ENCODE assay signal across 15 mouse cellular contexts in genomic region chr14:93826042-93826462, GRCm38 (mm10).
A peak's percentile ranks its signal among the peaks of the same experiment; 100 is the strongest.
DNase-seq lines count a peak whose midpoint lies in the region; ATAC-seq lines count a peak whose summit lies in the region.
"Had no signal": no experiment of that assay in that cellular context is flagged by ENCODE, and none has a peak within 500 bp of the region (broad histone marks: within the 10 kb centered on the region; RNA-seq: fewer than 3 reads in every experiment).

No protein-coding gene starts in this region.

- H3K27ac ChIP-seq in forebrain, embryonic 12.5 days: no peak overlapping the region
- no peak overlapping the region for H3K27ac ChIP-seq in forebrain, embryonic 10.5 days
- peak overlapping the region; percentile 47; the same call in 1 of the 2 replicates for H3K27ac ChIP-seq in midbrain, embryonic 13.5 days
- H3K27ac ChIP-seq: heart, embryonic 13.5 days; liver, embryonic 13.5 days; stomach, embryonic 15.5 days had no signal

- 27% methylated on average over 6 of the region's 6 CpGs for WGBS in forebrain, embryonic 12.5 days
- WGBS in forebrain, embryonic 10.5 days: 55% methylated on average over 6 of the region's 6 CpGs
- 22% methylated on average over 6 of the region's 6 CpGs for WGBS in midbrain, embryonic 13.5 days

- H3K36me3 ChIP-seq in forebrain, embryonic 12.5 days (replicated peaks): no peaks in the 10 kb centered on the region
- H3K36me3 ChIP-seq in forebrain, embryonic 10.5 days (replicated peaks): no peaks in the 10 kb centered on the region
- H3K36me3 ChIP-seq in midbrain, embryonic 13.5 days: no peaks in the 10 kb centered on the region
- H3K36me3 ChIP-seq: heart, embryonic 13.5 days; liver, embryonic 13.5 days; stomach, embryonic 15.5 days had no signal

- no peak overlapping the region for H3K4me2 ChIP-seq in forebrain, embryonic 12.5 days
- H3K4me2 ChIP-seq in midbrain, embryonic 13.5 days (replicated peaks): no peak overlapping the region
- H3K4me2 ChIP-seq: heart, embryonic 13.5 days; liver, embryonic 13.5 days; stomach, embryonic 15.5 days had no signal

- H3K9ac ChIP-seq in forebrain, embryonic 12.5 days: no peak overlapping the region
- H3K9ac ChIP-seq in midbrain, embryonic 13.5 days (replicated peaks): no peak overlapping the region
- H3K9ac ChIP-seq: heart, embryonic 13.5 days; liver, embryonic 13.5 days; stomach, embryonic 15.5 days had no signal

- DNase-seq in forebrain, embryonic 10.5 days (ENCODE audit: extremely low spot score, low spot score): no peak
- DNase-seq in R1 (ENCODE audit: low read depth, low spot score): peak; percentile 28
- peak; percentile 35 to 49 for DNase-seq in cerebellum, postnatal 14 days
- DNase-seq in adrenal gland, postnatal 36 days: no peak
- no peak for DNase-seq in left cerebral cortex, postnatal 14 days (ENCODE audit: low spot score in 2 of 2)
- DNase-seq: B cell, adult 2 months; kidney, adult 18-20 months; liver, embryonic 13.5 days had no signal

- no peaks in the 10 kb centered on the region for H3K9me3 ChIP-seq in forebrain, embryonic 12.5 days
- H3K9me3 ChIP-seq in forebrain, embryonic 10.5 days: no peaks in the 10 kb centered on the region
- H3K9me3 ChIP-seq in midbrain, embryonic 13.5 days: no peaks in the 10 kb centered on the region
- H3K9me3 ChIP-seq: heart, embryonic 13.5 days; liver, embryonic 13.5 days; megakaryocyte, embryonic 14.5 days; stomach, embryonic 15.5 days had no signal

- ATAC-seq in forebrain, embryonic 12.5 days (ENCODE audit: low FRiP score): 0 out of 2 replicates have a peak, but pooled peaks have one; percentile 49
- ATAC-seq in midbrain, embryonic 13.5 days: peak; percentile 83
- ATAC-seq in CD4-positive, CD25-positive, alpha-beta regulatory T cell, adult 4 months: no peak
- ATAC-seq: Patski had no signal

- intact Hi-C loops in left cerebral cortex, postnatal 14 days (cut with DNase I): no loop called here

- H3K27me3 ChIP-seq in forebrain, embryonic 12.5 days: no peaks in the 10 kb centered on the region
- no peaks in the 10 kb centered on the region for H3K27me3 ChIP-seq in forebrain, embryonic 10.5 days (ENCODE audit: poor library complexity, severe bottlenecking)
- no peaks in the 10 kb centered on the region for H3K27me3 ChIP-seq in midbrain, embryonic 13.5 days
- H3K27me3 ChIP-seq: heart, embryonic 13.5 days; liver, embryonic 13.5 days; megakaryocyte, embryonic 14.5 days; Patski; stomach, embryonic 15.5 days had no signal

- no peak overlapping the region for H3K4me3 ChIP-seq in forebrain, embryonic 12.5 days (replicated peaks)
- H3K4me3 ChIP-seq in forebrain, embryonic 10.5 days: no peak overlapping the region
- no peak overlapping the region for H3K4me3 ChIP-seq in midbrain, embryonic 13.5 days (replicated peaks)
- H3K4me3 ChIP-seq: heart, embryonic 13.5 days; liver, embryonic 13.5 days; megakaryocyte, embryonic 14.5 days; stomach, embryonic 15.5 days had no signal

- peaks cover 13% of the 10 kb centered on the region for H3K4me1 ChIP-seq in forebrain, embryonic 12.5 days
- H3K4me1 ChIP-seq in forebrain, embryonic 10.5 days: peaks cover 17% of the 10 kb centered on the region
- H3K4me1 ChIP-seq in midbrain, embryonic 13.5 days (replicated peaks): peaks cover 21% of the 10 kb centered on the region
- H3K4me1 ChIP-seq: heart, embryonic 13.5 days; liver, embryonic 13.5 days; megakaryocyte, embryonic 14.5 days; stomach, embryonic 15.5 days had no signal

Comparison
In these comparisons a context has a peak if more than half of its experiments do, and no peak if none do; other contexts are left out.
1. DNase-seq: peak in R1 (single experiment) and cerebellum, postnatal 14 days (2 of 2); none in forebrain, embryonic 10.5 days (single experiment), adrenal gland, postnatal 36 days (0 of 2) and left cerebral cortex, postnatal 14 days (0 of 2).